8 mouse cellular contexts compared by ENCODE assay signal in the genomic region with DNA sequence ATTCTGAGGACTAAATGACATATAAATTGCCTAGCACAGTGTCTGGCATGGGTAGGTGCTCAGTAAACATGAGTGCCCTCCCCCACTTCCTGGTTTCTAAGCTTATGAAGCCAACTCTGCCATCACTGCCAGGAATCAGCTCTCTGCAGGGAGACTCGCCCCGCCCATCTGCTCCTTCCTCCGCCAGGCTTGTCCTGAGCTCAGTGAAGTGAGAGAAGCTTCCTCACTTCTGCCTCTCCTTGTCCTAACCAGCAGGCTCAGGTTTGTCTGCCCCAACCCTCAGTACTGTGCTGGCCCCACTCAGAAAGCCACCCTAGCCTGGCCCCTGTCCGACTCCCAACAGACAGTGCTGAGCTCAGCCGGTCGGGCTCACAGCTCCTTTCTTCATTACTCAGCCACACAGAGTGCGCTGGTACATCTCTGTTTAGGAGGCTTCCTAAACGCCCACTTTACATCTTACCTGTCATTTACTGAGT. TPM values are rescaled to one million over a fixed set of nuclear protein-coding genes. Genes with fewer than 3 reads are reported as not detected.
DNase-seq lines count a peak whose midpoint lies in the region; ATAC-seq lines count a peak whose summit lies in the region.

No protein-coding gene starts in this region.

- H3K9me3 ChIP-seq in kidney, embryonic 14.5 days (ENCODE audit: control insufficient read depth, low read length): no peaks in the 10 kb centered on the region
- no peaks in the 10 kb centered on the region for H3K9me3 ChIP-seq in liver, embryonic 11.5 days (ENCODE audit: control insufficient read depth, low read length)
- no peaks in the 10 kb centered on the region for H3K9me3 ChIP-seq in hindbrain, embryonic 13.5 days

- H3K4me2 ChIP-seq in kidney, embryonic 14.5 days (replicated peaks; ENCODE audit: low read depth, low read length): peak overlapping the region; percentile 21
- peak overlapping the region; percentile 37 for H3K4me2 ChIP-seq in liver, embryonic 11.5 days
- H3K4me2 ChIP-seq in hindbrain, embryonic 13.5 days: no peak overlapping the region

- DNase-seq in urinary bladder, postnatal 36 days (ENCODE audit: low spot score in 2 of 2): peak; percentile 43 to 76
- no peak for DNase-seq in urinary bladder, adult 18-20 months (ENCODE audit: low spot score in 2 of 2)
- peak; percentile 95 for DNase-seq in cerebellum, adult 11-12 months
- DNase-seq in gastrocnemius, postnatal 25 days: peak; percentile 67
- no peak for DNase-seq in liver, embryonic 11.5 days (ENCODE audit: low spot score)
- peak; percentile 56 for DNase-seq in ovary, postnatal 36 days (ENCODE audit: low spot score)

- no peaks in the 10 kb centered on the region for H3K27me3 ChIP-seq in kidney, embryonic 14.5 days (ENCODE audit: control insufficient read depth, insufficient read depth, low read length)
- no peaks in the 10 kb centered on the region for H3K27me3 ChIP-seq in liver, embryonic 11.5 days (replicated peaks; ENCODE audit: control insufficient read depth, insufficient read depth, low read length)
- H3K27me3 ChIP-seq in hindbrain, embryonic 13.5 days: no peaks in the 10 kb centered on the region

- H3K4me3 ChIP-seq in kidney, embryonic 14.5 days (ENCODE audit: low read length): no peak overlapping the region
- peak overlapping the region; percentile 10; the same call in 1 of the 2 replicates for H3K4me3 ChIP-seq in liver, embryonic 11.5 days (ENCODE audit: low read depth, low read length)
- no peak overlapping the region for H3K4me3 ChIP-seq in hindbrain, embryonic 13.5 days

- peak; percentile 88 for ATAC-seq in kidney, embryonic 14.5 days (ENCODE audit: low FRiP score, low TSS enrichment)
- ATAC-seq in liver, embryonic 11.5 days (replicated peaks; ENCODE audit: low FRiP score): peak; percentile 57
- ATAC-seq in hindbrain, embryonic 13.5 days (ENCODE audit: low FRiP score): no peak

- peak overlapping the region; percentile 76; the same call in 1 of the 2 replicates for H3K27ac ChIP-seq in kidney, embryonic 14.5 days (ENCODE audit: low read depth, low read length)
- peak overlapping the region; percentile 16; the same call in 1 of the 2 replicates for H3K27ac ChIP-seq in liver, embryonic 11.5 days (ENCODE audit: low read depth, low read length)
- no peak overlapping the region for H3K27ac ChIP-seq in hindbrain, embryonic 13.5 days

- H3K4me1 ChIP-seq in kidney, embryonic 14.5 days (ENCODE audit: control insufficient read depth, insufficient read depth, low read length): peaks cover 22% of the 10 kb centered on the region
- peaks cover 37% of the 10 kb centered on the region for H3K4me1 ChIP-seq in liver, embryonic 11.5 days (replicated peaks; ENCODE audit: control insufficient read depth, insufficient read depth, low read length)
- peaks cover 22% of the 10 kb centered on the region; the same call in 1 of the 2 replicates for H3K4me1 ChIP-seq in hindbrain, embryonic 13.5 days (replicated peaks)

- H3K9ac ChIP-seq in kidney, embryonic 14.5 days (ENCODE audit: low read depth, low read length): no peak overlapping the region; the same call in 1 of the 2 replicates
- no peak overlapping the region for H3K9ac ChIP-seq in liver, embryonic 11.5 days (ENCODE audit: low read depth, low read length)
- H3K9ac ChIP-seq in hindbrain, embryonic 13.5 days: no peak overlapping the region

- WGBS in kidney, embryonic 14.5 days: 10% methylated on average over 8 of the region's 8 CpGs
- WGBS in liver, embryonic 11.5 days: 26% methylated on average over 8 of the region's 8 CpGs
- 73% methylated on average over 8 of the region's 8 CpGs for WGBS in hindbrain, embryonic 13.5 days

- H3K36me3 ChIP-seq in kidney, embryonic 14.5 days (ENCODE audit: control insufficient read depth, insufficient read depth, low read length): no peaks in the 10 kb centered on the region
- no peaks in the 10 kb centered on the region for H3K36me3 ChIP-seq in liver, embryonic 11.5 days (ENCODE audit: control insufficient read depth, insufficient read depth, low read length)
- peaks cover 12% of the 10 kb centered on the region for H3K36me3 ChIP-seq in hindbrain, embryonic 13.5 days

RNA-seq across cellular contexts. Expression of a gene that starts 59.9 kb away (rescaled TPM):
- 10 to 100 TPM; 10.4 to 10.5 TPM for total RNA-seq in gastrocnemius, postnatal 25 days (2021)
- 21.1 and 27.3 TPM in 2 replicates for polyA plus RNA-seq in kidney, embryonic 14.5 days (2014; fragmentation: Nextera tagmentation; extraction: Ambion mirVana)
- polyA plus RNA-seq in liver, embryonic 11.5 days (2014; fragmentation: Nextera tagmentation; extraction: Ambion mirVana): 13.1 and 16.6 TPM in 2 replicates
- polyA plus RNA-seq in hindbrain, embryonic 13.5 days (2015; fragmentation: Nextera tagmentation; extraction: Ambion mirVana): 14.3 and 16.5 TPM in 2 replicates

Comparison
In these comparisons a context has a peak if more than half of its experiments do, and no peak if none do; other contexts are left out.
1. DNase-seq: peak in urinary bladder, postnatal 36 days (2 of 2), cerebellum, adult 11-12 months (single experiment), gastrocnemius, postnatal 25 days (single experiment) and ovary, postnatal 36 days (single experiment); none in urinary bladder, adult 18-20 months (0 of 2) and liver, embryonic 11.5 days (single experiment).